Mouse (Mus musculus) stomach, embryonic 15.5 days (tissue): ENCODE measurements around the gene Cphx1. TPM values are rescaled to one million over a fixed set of nuclear protein-coding genes. Genes with fewer than 3 reads are reported as not detected.
A peak's percentile ranks its signal among the peaks of the same experiment; 100 is the strongest.
"Not testable (repeated sequence)": the region's sequence is repeated elsewhere in the genome, so short reads cannot be mapped to it uniquely, and the experiment has no call there.

Source experiments
- ATAC-seq: fragments of 200-750 bp; cut with Nextera tagmentation; 2 replicates; pipeline ENCODE4 v1.8.0; 2017; ENCODE audit warnings: low read depth, moderate number of reproducible peaks, moderate TSS enrichment; ENCODE audit not compliant: insufficient read depth, low FRiP score
- H3K27ac ChIP-seq: fragments of 300-500 bp; sonication (generic); 2 replicates; pipeline ENCODE4 v1.5.1; 2015; ENCODE audit warnings: mild to moderate bottlenecking, inconsistent platforms
- H3K27me3 ChIP-seq: fragments of 300-500 bp; sonication (generic); replicated peaks from 2 replicates; pipeline ENCODE4 v1.6.1; 2015; ENCODE audit warnings: inconsistent platforms
- H3K36me3 ChIP-seq: fragments of 300-500 bp; sonication (generic); 2 replicates; pipeline ENCODE4 v1.6.1; 2015; ENCODE audit warnings: inconsistent platforms
- H3K4me1 ChIP-seq: fragments of 300-500 bp; sonication (generic); 2 replicates; pipeline ENCODE4 v1.6.1; 2015; ENCODE audit warnings: inconsistent platforms
- H3K4me2 ChIP-seq: fragments of 300-500 bp; sonication (generic); 2 replicates; pipeline ENCODE4 v1.6.1; 2015; ENCODE audit warnings: mild to moderate bottlenecking, inconsistent platforms
- H3K4me3 ChIP-seq: fragments of 300-500 bp; sonication (generic); replicated peaks from 2 replicates; pipeline ENCODE4 v1.5.1; 2015; ENCODE audit warnings: inconsistent platforms
- H3K9ac ChIP-seq: fragments of 300-500 bp; sonication (generic); 2 replicates; pipeline ENCODE4 v1.6.1; 2015; ENCODE audit warnings: inconsistent platforms
- H3K9me3 ChIP-seq: fragments of 300-500 bp; sonication (generic); 2 replicates; pipeline ENCODE4 v1.6.1; 2016; ENCODE audit warnings: inconsistent platforms
- WGBS: fragments of 180-500 bp; shearing (Covaris S2); methylation state at CpG from one replicate; pipeline ENCODE4 v1.1.7; 2015; 5-methylcytosine and 5-hydroxymethylcytosine counted together
- polyA plus RNA-seq: library from polyadenylated mRNA; unstranded; fragments of >200 nt; fragmentation: Nextera tagmentation; extraction: Ambion mirVana; gene quantifications from 2 replicates; pipeline ENCODE4 v1.2.1, GENCODE M21; 2015

Cphx1 gene
- polyA plus RNA-seq, result 0.18 and 0.67 TPM in 2 replicates

- H3K27me3 ChIP-seq, H3K4me3 ChIP-seq, H3K4me1 ChIP-seq, H3K4me2 ChIP-seq, ATAC-seq, H3K27ac ChIP-seq, H3K36me3 ChIP-seq, H3K9ac ChIP-seq, H3K9me3 ChIP-seq: not testable (repeated sequence)
- WGBS, result no CpG with 5 or more reads among the region's 8 CpGs
These were observed at the start of gene Cphx1 for GRCm38 (mm10) chr14:25938004-25938403. Cphx1 (plus strand) TSS chr14:25938304.

- WGBS, result no CpG with 5 or more reads among the region's 3 CpGs
- H3K36me3 ChIP-seq, H3K9me3 ChIP-seq, H3K27me3 ChIP-seq, H3K4me1 ChIP-seq, H3K27ac ChIP-seq, H3K4me2 ChIP-seq, H3K9ac ChIP-seq, H3K4me3 ChIP-seq: not testable (repeated sequence)
- peak; percentile 71; the same call in 1 of the 2 replicates for ATAC-seq
These were observed 43.5 kb upstream of the Cphx1 start for GRCm38 (mm10) chr14:25894566-25894965.

DNA sequence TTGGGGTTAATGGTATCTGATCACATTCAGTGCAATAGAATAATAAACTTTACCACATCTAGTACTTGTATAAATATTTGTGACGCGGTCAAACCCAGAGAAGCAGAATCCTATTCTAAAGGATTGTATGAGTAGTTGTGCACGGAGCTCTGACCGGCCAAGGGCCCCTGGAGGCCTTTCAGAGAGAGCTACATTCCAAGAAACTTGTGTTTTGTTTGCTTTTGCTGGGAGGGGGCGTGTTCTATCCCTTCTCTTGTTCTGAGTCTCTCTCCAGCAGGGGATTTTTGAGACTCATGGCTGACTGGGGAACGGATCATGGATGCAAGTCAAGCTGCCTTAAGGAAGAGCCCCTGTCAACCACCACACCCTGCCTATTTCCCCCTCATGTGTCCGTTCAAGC, 42.4 kb upstream of the Cphx1 start:
- not testable (repeated sequence) for ATAC-seq, H3K4me1 ChIP-seq, H3K4me3 ChIP-seq, H3K27me3 ChIP-seq, H3K9ac ChIP-seq, H3K9me3 ChIP-seq, H3K4me2 ChIP-seq, H3K27ac ChIP-seq, H3K36me3 ChIP-seq
- no CpG with 5 or more reads among the region's 7 CpGs for WGBS

GRCm38 (mm10) chr14:25903000-25903399, 35.1 kb upstream of the Cphx1 start, which contains the start of gene Plac9a:
Plac9a (minus strand) TSS chr14:25903100.
- H3K27ac ChIP-seq, H3K4me3 ChIP-seq, H3K4me1 ChIP-seq, ATAC-seq, H3K27me3 ChIP-seq, H3K9me3 ChIP-seq, H3K4me2 ChIP-seq, H3K36me3 ChIP-seq, H3K9ac ChIP-seq: not testable (repeated sequence)
- no CpG with 5 or more reads among the region's 10 CpGs for WGBS

- not testable (repeated sequence) for H3K9ac ChIP-seq, H3K36me3 ChIP-seq, H3K27ac ChIP-seq, H3K4me1 ChIP-seq, H3K4me2 ChIP-seq, H3K9me3 ChIP-seq, ATAC-seq, H3K27me3 ChIP-seq, H3K4me3 ChIP-seq
- WGBS, result 80% methylated on average over 1 of the region's 5 CpGs
These were observed 32.9 kb upstream of the Cphx1 start for GRCm38 (mm10) chr14:25905243-25905642.

- not testable (repeated sequence) for H3K36me3 ChIP-seq, H3K9me3 ChIP-seq, ATAC-seq
These were observed 30.8 kb upstream of the Cphx1 start for GRCm38 (mm10) chr14:25907272-25907671.

GRCm38 (mm10) chr14:25908976-25909375, 29.1 kb upstream of the Cphx1 start:
- H3K4me3 ChIP-seq, H3K4me2 ChIP-seq, H3K9me3 ChIP-seq, H3K36me3 ChIP-seq, H3K27ac ChIP-seq, H3K9ac ChIP-seq, H3K4me1 ChIP-seq, ATAC-seq, H3K27me3 ChIP-seq: not testable (repeated sequence)
- no CpG with 5 or more reads among the region's 8 CpGs for WGBS

More at GRCm38 (mm10) chr14:25907272-25907671, 30.8 kb upstream of the Cphx1 start:
- H3K4me3 ChIP-seq, H3K9ac ChIP-seq, H3K27ac ChIP-seq, H3K4me1 ChIP-seq, H3K27me3 ChIP-seq, H3K4me2 ChIP-seq: not testable (repeated sequence)
- WGBS, result no CpG with 5 or more reads among the region's 9 CpGs

GRCm38 (mm10) chr14:25918427-25919170, 19.5 kb upstream of the Cphx1 start:
- H3K27me3 ChIP-seq, ATAC-seq, H3K36me3 ChIP-seq, H3K27ac ChIP-seq, H3K4me2 ChIP-seq, H3K4me3 ChIP-seq, H3K4me1 ChIP-seq, H3K9ac ChIP-seq, H3K9me3 ChIP-seq: not testable (repeated sequence)
- no CpG with 5 or more reads among the region's 5 CpGs for WGBS

- H3K36me3 ChIP-seq, H3K27me3 ChIP-seq, H3K4me2 ChIP-seq, H3K27ac ChIP-seq, H3K9me3 ChIP-seq, H3K9ac ChIP-seq, H3K4me1 ChIP-seq, H3K4me3 ChIP-seq: not testable (repeated sequence)
- no CpG with 5 or more reads among the region's 44 CpGs for WGBS
- peak; percentile 75 for ATAC-seq
These were observed 11.1 kb upstream of the Cphx1 start for GRCm38 (mm10) chr14:25926814-25927561.

GRCm38 (mm10) chr14:25927562-25927881, 10.6 kb upstream of the Cphx1 start, which contains the start of gene Tmem254a:
Tmem254a (minus strand) TSS chr14:25927672.
- not testable (repeated sequence) for H3K36me3 ChIP-seq, H3K4me3 ChIP-seq, H3K9ac ChIP-seq, H3K9me3 ChIP-seq, H3K27ac ChIP-seq, H3K27me3 ChIP-seq, H3K4me1 ChIP-seq, H3K4me2 ChIP-seq
- WGBS, result no CpG with 5 or more reads among the region's 10 CpGs
- ATAC-seq, result peak; percentile 79

DNA sequence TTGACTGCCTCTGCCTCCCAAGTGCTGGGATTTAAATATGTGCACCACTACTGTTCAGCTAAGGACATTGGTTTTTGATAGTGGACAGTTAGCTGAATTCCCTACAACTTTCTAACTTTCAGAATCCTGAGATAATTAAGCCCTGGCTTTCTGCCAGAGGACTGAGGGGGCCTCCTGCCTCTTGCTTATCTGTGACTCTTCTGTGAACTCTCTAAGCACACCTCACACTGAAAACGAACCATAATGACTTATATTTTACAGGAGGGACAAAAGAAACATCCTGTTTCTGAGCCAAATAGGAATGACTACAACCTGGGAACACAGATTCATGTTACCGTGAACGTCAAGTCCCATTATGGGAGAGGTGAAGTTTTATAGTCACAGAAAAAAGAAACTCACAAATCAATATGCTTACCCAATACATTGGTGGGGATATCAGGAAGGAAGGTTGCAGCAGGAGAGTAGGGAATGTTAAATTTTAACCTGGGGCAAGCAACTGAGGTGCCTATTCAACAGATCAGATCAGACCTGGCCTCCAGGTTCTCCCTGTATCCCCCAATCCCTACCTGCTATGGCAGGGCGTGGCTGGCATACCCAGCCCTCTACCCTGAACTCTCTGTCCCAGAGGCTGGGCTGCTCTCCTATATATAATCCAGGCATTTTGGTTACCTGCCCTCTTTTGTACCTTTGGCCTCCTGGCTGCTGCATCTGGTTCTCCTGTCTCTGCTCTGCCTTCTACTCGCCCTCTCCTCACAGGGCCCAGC, 1.1 kb upstream of the Cphx1 start:
- peak; percentile 79; the same call in 1 of the 2 replicates for ATAC-seq
- H3K4me3 ChIP-seq, H3K9ac ChIP-seq: not testable (repeated sequence)

DNA sequence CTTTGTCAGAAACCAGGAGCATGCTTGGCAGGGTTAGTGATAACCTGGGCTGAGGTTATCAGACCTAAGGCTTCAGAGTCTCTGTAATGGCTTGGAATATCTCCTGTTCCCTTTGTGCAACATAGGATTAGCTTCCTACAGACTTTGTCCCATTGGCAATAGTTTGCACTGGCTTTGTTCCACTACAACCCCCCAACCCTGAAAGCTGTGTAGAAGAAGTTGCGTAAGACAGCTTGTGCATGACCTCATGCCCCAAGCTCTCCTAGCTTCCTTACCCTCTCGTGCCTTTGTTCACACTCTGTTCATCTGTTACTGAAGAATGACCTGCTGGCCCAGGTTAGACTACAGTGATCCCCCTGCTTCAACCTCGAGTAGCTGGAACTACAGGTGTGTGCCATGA, 19.8 kb downstream of the Cphx1 start:
- H3K4me2 ChIP-seq, H3K9me3 ChIP-seq, H3K9ac ChIP-seq, H3K4me1 ChIP-seq, H3K27me3 ChIP-seq, H3K4me3 ChIP-seq, H3K36me3 ChIP-seq, H3K27ac ChIP-seq, ATAC-seq: not testable (repeated sequence)
- no CpG with 5 or more reads among the region's 3 CpGs for WGBS

More for the DNA sequence above, 1.1 kb upstream of the Cphx1 start:
- not testable (repeated sequence) for H3K9me3 ChIP-seq, H3K36me3 ChIP-seq, H3K4me2 ChIP-seq, H3K4me1 ChIP-seq, H3K27ac ChIP-seq, H3K27me3 ChIP-seq
- WGBS, result no CpG with 5 or more reads among the region's 5 CpGs
